Comparison of ENCODE assay signal across 1 mouse cellular context in genomic region chr1:88217144-88217543, GRCm38 (mm10).
TF ChIP-seq lines count a peak whose summit lies in the region.

No protein-coding gene starts in this region.

TF ChIP-seq in MEL, 35 proteins besides CTCF, POLR2A, EP300 and RAD21 (continued from another document):
- no peak for TF ChIP-seq TAL1 (IDR thresholded peaks at IDR 0.05; ENCODE audit: low read length)
- TF ChIP-seq MAFK (IDR thresholded peaks at IDR 0.05; ENCODE audit: borderline replicate concordance, low read depth, low read length): no peak
- TF ChIP-seq SMC3 (IDR thresholded peaks at IDR 0.05; ENCODE audit: low read depth, low read length): no peak
TF ChIP-seq in MEL: peak in this region for 0.
